Mouse (Mus musculus) myocyte (in vitro differentiated cells): ENCODE data around the gene Iqcf1.

Source experiments
- CEBPB ChIP-seq: IDR thresholded peaks from 2 replicates; pipeline ENCODE4 v1.6.1; 2011; ENCODE audit warnings: mild to moderate bottlenecking, moderate library complexity; ENCODE audit not compliant: poor library complexity, insufficient read depth, severe bottlenecking
- MAX ChIP-seq: IDR thresholded peaks from one replicate; pipeline ENCODE4 v1.6.1; 2011; ENCODE audit warnings: low read depth, mild to moderate bottlenecking, control low read depth
- MYOD1 ChIP-seq, 3 experiments: IDR thresholded peaks; one replicate each; pipeline ENCODE4 v1.6.1; 2011; ENCODE audit warnings: control low read depth in 2 of 3, low read depth in 2 of 3, mild to moderate bottlenecking in 2 of 3, moderate library complexity in 1 of 3; ENCODE audit not compliant: insufficient read length in 2 of 3, control insufficient read depth in 1 of 3
- MYOG ChIP-seq, 3 experiments: IDR thresholded peaks; one replicate each; pipeline ENCODE4 v1.6.1; 2011; ENCODE audit warnings: control low read depth in 2 of 3, low read depth in 2 of 3, mild to moderate bottlenecking in 2 of 3; ENCODE audit not compliant: insufficient read length in 2 of 3, control insufficient read depth in 1 of 3, insufficient read depth in 1 of 3
- POLR2A ChIP-seq: IDR thresholded peaks from one replicate; pipeline ENCODE4 v1.6.1; 2011; ENCODE audit warnings: low read depth, mild to moderate bottlenecking, control low read depth, moderate library complexity; ENCODE audit not compliant: insufficient read length
- SRF ChIP-seq: IDR thresholded peaks from one replicate; pipeline ENCODE4 v1.6.1; 2011; ENCODE audit warnings: low read depth; ENCODE audit not compliant: control insufficient read depth, insufficient read length
- USF1 ChIP-seq: IDR thresholded peaks from one replicate; pipeline ENCODE4 v1.6.1; 2011; ENCODE audit warnings: low read depth, mild to moderate bottlenecking, control low read depth, moderate library complexity

DNA sequence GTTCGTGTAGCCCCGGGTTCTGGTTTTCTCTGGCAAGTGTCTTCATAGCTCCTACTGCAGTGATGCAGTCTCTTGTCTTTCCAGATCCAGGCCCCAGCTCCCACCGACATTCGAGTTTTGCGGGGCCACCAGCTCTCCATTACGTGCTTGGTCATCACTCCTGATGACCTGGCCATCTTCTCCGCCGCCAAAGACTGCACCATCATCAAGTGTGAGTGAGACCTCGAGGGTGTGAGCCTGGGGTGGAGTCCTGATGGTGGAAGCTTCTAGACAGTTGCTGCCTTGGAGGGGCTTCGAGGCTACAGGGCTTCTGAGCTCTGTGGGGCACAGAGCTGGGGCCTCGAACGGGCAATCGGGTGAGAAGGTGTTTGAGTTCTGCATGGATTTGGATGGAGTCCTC is 18.1 kb upstream of the Iqcf1 start:
- TF ChIP-seq POLR2A (no peak), CEBPB (no peak), MYOG (IDR thresholded peaks at IDR 0.05; ENCODE audit: control insufficient read depth in 1 of 3, insufficient read depth in 1 of 3, insufficient read length in 2 of 3, low read depth in 2 of 3) (no peak), USF1 (no peak), MAX (no peak), MYOD1 (IDR thresholded peaks at IDR 0.05; ENCODE audit: control insufficient read depth in 1 of 3, insufficient read length in 2 of 3, low read depth in 2 of 3) (no peak), SRF (no peak)
